Mouse (Mus musculus) thymus, postnatal 10 days (tissue): Measurements from ENCODE around the gene Arpc1b.
"Not testable (repeated sequence)": the region's sequence is repeated elsewhere in the genome, so short reads cannot be mapped to it uniquely, and the experiment has no call there.

Source experiments
- DNase-seq, 2 experiments: peaks; one replicate each; pipeline ENCODE4 v3.0.0; 2021; ENCODE audit warnings: low spot score in 2 of 2

Gene Arpc1b

DNA sequence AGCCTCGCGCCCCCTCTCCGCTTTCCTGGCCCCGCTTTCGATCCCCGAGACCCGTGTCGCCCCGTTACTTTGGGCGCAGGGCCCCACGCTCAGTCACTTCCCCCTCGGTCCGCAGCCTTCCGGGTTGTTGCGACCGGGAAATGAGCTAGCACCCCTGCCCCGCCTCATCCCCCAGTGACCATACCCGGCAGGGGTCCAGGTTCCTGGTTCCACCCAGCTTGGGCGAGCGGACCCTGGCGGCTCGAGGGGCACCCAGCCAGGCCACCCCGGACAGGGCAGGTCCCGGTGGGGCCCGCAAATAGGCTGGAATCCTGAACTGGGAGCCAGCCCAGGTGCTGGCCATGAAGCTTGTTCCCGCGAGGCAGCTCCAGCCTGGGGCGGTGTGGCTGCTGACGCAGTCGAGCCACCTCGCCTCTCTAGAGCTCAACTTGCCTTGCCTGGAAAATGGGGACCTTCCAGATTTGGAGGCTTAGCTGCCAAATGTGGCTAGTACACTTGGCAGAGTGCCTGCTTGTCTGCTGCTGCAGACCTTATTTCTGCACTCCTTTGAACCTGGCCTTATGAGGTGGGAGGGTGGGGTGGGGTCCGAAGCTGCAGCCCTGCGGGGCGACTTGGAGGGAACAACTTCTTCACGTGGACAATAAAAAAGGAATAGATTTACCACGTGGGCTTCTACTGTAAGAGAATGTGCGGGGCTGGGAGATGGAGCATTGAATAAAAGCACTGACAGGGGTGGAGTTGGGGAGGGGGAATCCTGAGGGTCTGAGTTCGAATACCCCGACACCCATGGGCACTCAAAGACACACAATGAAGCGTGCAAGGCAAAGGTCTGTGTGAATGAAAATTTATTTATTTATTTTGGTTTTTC, 825 bp downstream of the Arpc1b start:
- peak in 1 of 2 experiments; percentile 52 for DNase-seq

- no peak for DNase-seq
Measured at GRCm38 (mm10) chr5:145115736-145116135, 1.7 kb downstream of the Arpc1b start.

DNA sequence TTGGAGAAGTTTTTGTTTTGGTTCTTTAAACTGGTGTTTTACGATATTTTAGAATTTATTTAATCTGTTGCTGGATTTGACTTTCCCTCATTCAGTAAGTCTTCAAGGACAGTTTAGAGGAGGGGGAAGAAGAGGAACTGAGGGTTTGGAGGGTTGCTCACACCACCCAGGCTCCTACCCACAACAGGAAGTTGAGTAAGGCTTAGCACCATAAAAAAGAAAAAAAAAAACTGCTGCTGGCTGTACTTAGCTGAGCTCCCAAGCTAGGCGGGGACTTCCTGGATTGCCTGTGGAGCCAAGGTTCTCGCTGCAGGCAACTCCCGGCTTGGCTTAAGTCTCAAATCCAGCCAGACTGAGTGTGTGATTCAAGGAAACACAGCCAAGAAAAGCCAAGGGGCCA, 2.3 kb downstream of the Arpc1b start:
- peak; percentile 46 to 48 for DNase-seq

GRCm38 (mm10) chr5:145116916-145117315, 2.9 kb downstream of the Arpc1b start:
- peak; percentile 53 to 72 for DNase-seq

- DNase-seq, result no peak
Measured at GRCm38 (mm10) chr5:145118005-145118404, 4.0 kb downstream of the Arpc1b start.

DNA sequence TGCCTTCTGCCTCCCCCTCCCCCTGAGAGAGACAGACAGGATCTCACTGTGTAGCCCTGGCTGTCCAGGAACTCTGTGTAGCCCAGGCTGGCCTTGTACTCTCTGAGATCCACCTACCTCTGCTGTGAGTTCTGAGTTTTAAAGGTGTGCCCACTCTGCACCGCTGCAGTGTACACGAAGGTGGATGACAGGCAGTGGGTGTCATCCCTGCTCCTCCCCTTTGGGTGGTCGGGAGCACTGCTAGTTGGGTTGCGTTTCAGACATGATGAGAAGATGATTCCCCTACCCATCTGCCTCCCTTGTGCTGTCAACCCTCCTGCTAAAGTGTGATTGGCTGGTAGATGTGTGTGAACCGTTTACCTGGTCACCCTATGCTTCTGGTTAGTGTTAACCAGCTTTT, 4.4 kb downstream of the Arpc1b start:
- no peak for DNase-seq

- DNase-seq, result no peak
Measured at GRCm38 (mm10) chr5:145119385-145119784, 5.4 kb downstream of the Arpc1b start.

DNA sequence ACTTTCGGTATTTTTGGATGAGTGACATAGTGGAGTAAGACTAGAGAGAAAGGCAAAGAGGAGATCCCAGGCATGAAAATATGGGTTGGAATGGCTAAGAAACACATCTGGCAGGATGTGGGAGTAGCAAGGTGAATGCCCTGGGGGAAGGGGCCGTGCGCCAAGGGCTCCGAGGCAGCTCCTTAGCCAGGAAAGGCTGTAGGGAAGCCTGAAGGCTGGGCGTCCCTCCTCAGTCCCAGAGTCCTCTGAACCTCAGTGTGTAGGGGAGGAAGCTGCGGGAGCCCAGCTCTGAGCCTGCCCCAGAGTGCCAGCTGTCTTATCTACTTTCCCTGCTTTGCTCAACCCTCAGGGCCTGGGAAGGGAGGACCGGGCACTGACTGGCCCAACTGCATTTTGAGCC, 6.9 kb downstream of the Arpc1b start:
- no peak for DNase-seq

- DNase-seq, result no peak
Measured at GRCm38 (mm10) chr5:145123396-145123795, 9.4 kb downstream of the Arpc1b start.

GRCm38 (mm10) chr5:145126580-145126979, 12.6 kb downstream of the Arpc1b start:
- DNase-seq, result no peak

GRCm38 (mm10) chr5:145129124-145129523, 15.1 kb downstream of the Arpc1b start:
- no peak for DNase-seq

GRCm38 (mm10) chr5:145129773-145130172, 15.8 kb downstream of the Arpc1b start:
- not testable (repeated sequence) for DNase-seq

DNA sequence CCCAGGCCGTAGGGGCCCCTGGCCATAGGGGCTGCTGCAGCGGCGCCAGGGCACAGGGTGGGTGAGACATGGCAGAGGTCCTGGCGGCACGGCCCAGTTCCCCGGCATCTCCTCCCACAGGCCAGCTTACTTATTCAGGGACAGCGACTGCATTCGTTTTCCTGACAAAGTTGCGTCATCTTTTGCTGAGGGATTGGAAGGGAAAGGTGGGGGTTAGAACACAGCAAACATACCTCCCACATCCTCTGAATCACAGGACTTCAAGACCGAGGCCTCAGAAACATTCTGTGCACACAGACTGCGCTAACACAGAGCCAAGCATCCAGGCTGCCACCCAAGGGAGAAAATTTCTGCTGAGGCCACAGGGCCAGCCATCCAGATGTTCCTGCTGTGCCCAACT, 16.2 kb downstream of the Arpc1b start:
- DNase-seq, result no peak

DNA sequence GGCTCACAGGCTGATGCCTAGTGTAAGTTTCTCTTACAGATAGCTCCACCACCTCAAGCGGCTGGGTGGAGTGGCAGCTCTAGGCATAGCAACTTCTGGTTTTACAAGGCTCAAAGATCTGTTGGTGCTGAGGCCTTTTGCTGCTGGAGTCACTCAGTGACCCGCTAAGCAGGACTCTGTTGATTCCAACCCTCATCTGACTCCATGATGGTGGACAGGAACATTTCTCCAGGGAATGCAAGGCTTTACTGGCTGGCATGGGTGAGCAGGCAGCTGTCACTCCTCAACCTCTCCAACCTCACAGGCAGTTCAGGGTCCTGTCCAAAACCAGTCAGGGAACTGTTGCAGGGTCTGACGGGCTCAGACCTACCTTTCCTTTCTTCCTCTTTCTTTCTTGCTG, 17.0 kb downstream of the Arpc1b start:
- DNase-seq, result no peak

DNA sequence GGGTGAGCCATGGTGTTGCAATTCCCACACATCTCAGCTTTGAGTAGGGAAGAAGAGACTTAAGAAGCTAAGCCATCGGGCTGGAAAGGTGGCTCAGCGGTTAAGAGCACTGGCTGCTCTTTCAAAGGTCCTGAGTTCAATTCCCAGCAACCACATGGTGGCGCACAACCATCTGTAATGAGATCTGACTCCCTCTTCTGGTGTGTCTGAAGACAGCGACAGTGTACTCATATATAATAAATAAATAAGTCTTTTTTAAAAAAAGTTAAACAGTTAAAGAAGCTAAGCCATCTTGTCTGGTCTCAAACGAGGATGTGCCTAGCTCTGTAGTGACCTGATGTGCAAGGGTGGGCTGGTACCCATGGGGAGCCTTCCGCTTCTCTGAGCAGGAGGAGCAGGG, 19.3 kb downstream of the Arpc1b start:
- not testable (repeated sequence) for DNase-seq

- no peak for DNase-seq
Measured at GRCm38 (mm10) chr5:145138836-145139235, 24.8 kb downstream of the Arpc1b start.

GRCm38 (mm10) chr5:145139571-145140519, 25.8 kb downstream of the Arpc1b start, which contains the start of the genes Pdap1 and Bud31:
Gene Pdap1, minus strand, starts transcription at chr5:145140238.
Gene Bud31, plus strand, starts transcription at chr5:145140362.
- peak; percentile 93 to 94 for DNase-seq

GRCm38 (mm10) chr5:145140611-145141010, 26.6 kb downstream of the Arpc1b start:
- DNase-seq, result peak in 1 of 2 experiments; percentile 18

- DNase-seq, result no peak
Measured at GRCm38 (mm10) chr5:145147748-145148147, 33.7 kb downstream of the Arpc1b start.

GRCm38 (mm10) chr5:145149294-145149693, 35.3 kb downstream of the Arpc1b start:
- DNase-seq, result no peak

DNA sequence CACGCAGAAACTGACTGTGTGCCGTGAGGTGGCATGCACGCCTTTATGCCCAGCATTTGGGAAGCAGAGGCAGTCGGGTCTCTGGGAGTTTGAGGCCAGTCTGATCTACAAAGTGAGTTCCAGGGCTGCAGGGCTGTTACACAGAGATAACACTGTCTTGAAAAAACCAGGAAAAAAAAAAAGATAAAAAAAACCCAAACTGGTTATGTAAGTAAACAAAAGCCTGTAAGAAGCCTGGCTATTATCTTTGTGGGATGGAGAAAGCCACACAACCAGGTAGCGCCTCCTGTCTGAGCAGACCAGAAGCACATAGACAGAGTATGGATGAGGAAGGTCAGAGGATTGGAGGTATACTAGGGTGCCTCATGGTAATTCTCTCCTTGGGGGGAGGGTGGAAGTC, 38.7 kb downstream of the Arpc1b start:
- no peak for DNase-seq

DNA sequence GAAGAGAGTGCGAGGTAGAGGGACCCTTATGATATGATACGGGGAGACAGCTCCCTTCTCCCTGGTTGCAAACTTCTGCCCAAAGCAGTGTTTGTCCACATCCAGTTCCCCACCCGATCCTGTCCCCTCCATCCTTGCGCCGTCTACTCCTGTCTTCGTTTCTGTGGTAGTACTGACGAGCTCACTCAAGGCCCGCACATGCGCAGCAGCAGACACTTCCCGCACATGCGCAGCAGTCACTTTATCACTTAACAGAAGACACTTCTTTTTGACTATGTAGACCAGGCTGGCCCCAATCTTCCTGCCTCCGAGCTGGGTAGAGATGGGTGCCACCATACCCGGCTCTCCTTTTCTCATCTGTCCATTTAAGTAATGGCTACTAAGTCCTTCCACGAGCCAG, 47.3 kb downstream of the Arpc1b start:
- DNase-seq, result no peak
